Mouse (Mus musculus) liver, adult 10 weeks (tissue): ENCODE measurements around the gene Tmem54. TPM values are rescaled to one million over a fixed set of nuclear protein-coding genes. Genes with fewer than 3 reads are reported as not detected.

Source experiments
- polyA plus RNA-seq: library from polyadenylated mRNA; stranded (reverse); fragments of 350-450 nt; fragmentation: Illumina TruSeq; extraction: RNeasy Lipid Tissue Mini Kit (QIAGEN cat#74804); gene quantifications from one replicate; pipeline ENCODE4 v1.2.3, GENCODE M21; 2014; ENCODE audit warnings: low read depth, low replicate concordance

Tmem54 gene
- polyA plus RNA-seq, result not detected

GRCm38 (mm10) chr4:129105356-129105755 is at the start of gene Tmem54:
Tmem54 (plus strand) TSS chr4:129105548.

GRCm38 (mm10) chr4:129058207-129059092 is 46.9 kb upstream of the Tmem54 start, which contains the start of gene Rnf19b:
Rnf19b (plus strand) TSS chr4:129058271.

GRCm38 (mm10) chr4:129121569-129122086 is 16.3 kb downstream of the Tmem54 start, which contains the start of gene Hpca:
Hpca (minus strand) TSS chr4:129122036.

GRCm38 (mm10) chr4:129136579-129137391 is 31.4 kb downstream of the Tmem54 start, which contains the start of gene Fndc5:
Fndc5 (plus strand) TSS chr4:129136999.

Other genes starting within 250 kb of the Tmem54 start
- gene Trim62, start 222.0 kb upstream of the Tmem54 start, polyA plus RNA-seq, result 0.26 TPM
- gene Azin2, start 143.1 kb upstream of the Tmem54 start, polyA plus RNA-seq, result not detected
- gene Ak2, start 113.6 kb upstream of the Tmem54 start, polyA plus RNA-seq, result 97.6 TPM
- 11.2 TPM for gene Rnf19b, start 47.3 kb upstream of the Tmem54 start, polyA plus RNA-seq
- not detected for gene Hpca, start 16.5 kb downstream of the Tmem54 start, polyA plus RNA-seq
- gene Fndc5, start 31.5 kb downstream of the Tmem54 start, polyA plus RNA-seq, result not detected
- gene S100pbp, start 84.2 kb downstream of the Tmem54 start, polyA plus RNA-seq, result 22.5 TPM
- 5.2 TPM for gene Yars, start 84.2 kb downstream of the Tmem54 start, polyA plus RNA-seq
- gene C77080, start 155.9 kb downstream of the Tmem54 start, polyA plus RNA-seq, result 3.1 TPM
- not detected for gene Sync, start 182.1 kb downstream of the Tmem54 start, polyA plus RNA-seq
- 109 TPM for gene Rbbp4, start 229.8 kb downstream of the Tmem54 start, polyA plus RNA-seq
- 129 TPM for gene Zbtb8os, start 230.1 kb downstream of the Tmem54 start, polyA plus RNA-seq